17 mouse cellular contexts compared by ENCODE assay signal in genomic region chr15:100727834-100728233, GRCm38 (mm10). TPM values are rescaled to one million over a fixed set of nuclear protein-coding genes. Genes with fewer than 3 reads are reported as not detected.
DNase-seq lines count a peak whose midpoint lies in the region; ATAC-seq and TF ChIP-seq lines count a peak whose summit lies in the region.
"Had no signal": no experiment of that assay in that cellular context is flagged by ENCODE, and none has a peak within 500 bp of the region (broad histone marks: within the 10 kb centered on the region; RNA-seq: fewer than 3 reads in every experiment).

No protein-coding gene starts in this region.

- H3K9me3 ChIP-seq in forebrain, embryonic 16.5 days (ENCODE audit: control insufficient read depth, low read length), result no peaks in the 10 kb centered on the region
- no peaks in the 10 kb centered on the region for H3K9me3 ChIP-seq in embryonic facial prominence, embryonic 10.5 days
- H3K9me3 ChIP-seq: forebrain, embryonic 12.5 days; limb, embryonic 12.5 days; liver, embryonic 15.5 days; neural tube, embryonic 13.5 days had no signal

- no peak overlapping the region for H3ac ChIP-seq in C2C12 (ENCODE audit: control insufficient read depth, insufficient read length, low read depth)

- no peak overlapping the region for H3K4me2 ChIP-seq in forebrain, embryonic 16.5 days (ENCODE audit: low read length)
- H3K4me2 ChIP-seq: forebrain, embryonic 12.5 days; limb, embryonic 12.5 days; neural tube, embryonic 13.5 days had no signal

- no peak for ATAC-seq in forebrain, embryonic 16.5 days
- ATAC-seq: hindbrain, postnatal 0 days had no signal

- no peaks in the 10 kb centered on the region for H3K27me3 ChIP-seq in C2C12 (ENCODE audit: control insufficient read depth, insufficient read depth, insufficient read length)
- peaks cover 22% of the 10 kb centered on the region for H3K27me3 ChIP-seq in forebrain, embryonic 16.5 days (replicated peaks; ENCODE audit: control insufficient read depth, insufficient read depth, low read length)
- H3K27me3 ChIP-seq in embryonic facial prominence, embryonic 10.5 days (replicated peaks; ENCODE audit: low read depth, poor library complexity, severe bottlenecking), result peaks cover 65% of the 10 kb centered on the region

- H3K4me3 ChIP-seq in C2C12 (ENCODE audit: insufficient read depth, poor library complexity, severe bottlenecking), result no peak overlapping the region
- peak overlapping the region; percentile 78 for H3K4me3 ChIP-seq in bone marrow macrophage, adult 2 months (ENCODE audit: insufficient read depth, low read length)
- H3K4me3 ChIP-seq in macrophage (ENCODE audit: inconsistent target), result peak overlapping the region; percentile 94
- no peak overlapping the region for H3K4me3 ChIP-seq in forebrain, embryonic 16.5 days (replicated peaks; ENCODE audit: low read length)
- H3K4me3 ChIP-seq in embryonic facial prominence, embryonic 10.5 days, result no peak overlapping the region
- H3K4me3 ChIP-seq: forebrain, embryonic 12.5 days; limb, embryonic 12.5 days; neural tube, embryonic 13.5 days had no signal

- H3K79me2 ChIP-seq in C2C12 (ENCODE audit: control insufficient read depth, insufficient read depth), result no peaks in the 10 kb centered on the region
- H3K79me2 ChIP-seq in macrophage (ENCODE audit: inconsistent target), result peaks cover 43% of the 10 kb centered on the region

- H3K9ac ChIP-seq in forebrain, embryonic 16.5 days (replicated peaks; ENCODE audit: low read depth, low read length), result no peak overlapping the region
- H3K9ac ChIP-seq: forebrain, embryonic 12.5 days; limb, embryonic 12.5 days; liver, embryonic 15.5 days; neural tube, embryonic 13.5 days had no signal

- TF ChIP-seq POLR2A in bone marrow macrophage, adult 2 months (IDR thresholded peaks at IDR 0.05; ENCODE audit: borderline replicate concordance, low read depth, low read length), result no peak

- no peaks in the 10 kb centered on the region for H3K79me3 ChIP-seq in C2C12 (ENCODE audit: low read depth)

- peaks cover 23% of the 10 kb centered on the region for H3K4me1 ChIP-seq in bone marrow macrophage, adult 2 months (ENCODE audit: control insufficient read depth, insufficient read depth, low read length)
- peaks cover 9% of the 10 kb centered on the region for H3K4me1 ChIP-seq in forebrain, embryonic 16.5 days (replicated peaks; ENCODE audit: control insufficient read depth, insufficient read depth, low read length)
- peaks cover 17% of the 10 kb centered on the region for H3K4me1 ChIP-seq in embryonic facial prominence, embryonic 10.5 days

- TF ChIP-seq CTCF in C2C12 (IDR thresholded peaks at IDR 0.05; ENCODE audit: control insufficient read depth, insufficient read depth, insufficient read length), result no peak
- no peak for TF ChIP-seq CTCF in bone marrow macrophage, adult 2 months (IDR thresholded peaks at IDR 0.05; ENCODE audit: low read depth, low read length)

- H3K36me3 ChIP-seq in C2C12 (ENCODE audit: control insufficient read depth, insufficient read depth) (no peaks in the 10 kb centered on the region), macrophage (ENCODE audit: inconsistent target) (peaks cover 17% of the 10 kb centered on the region; the same call in 1 of the 2 replicates)
- no peaks in the 10 kb centered on the region for H3K36me3 ChIP-seq in forebrain, embryonic 16.5 days (ENCODE audit: control insufficient read depth, insufficient read depth)
- H3K36me3 ChIP-seq in embryonic facial prominence, embryonic 10.5 days (replicated peaks), result no peaks in the 10 kb centered on the region
- H3K36me3 ChIP-seq: forebrain, embryonic 12.5 days; limb, embryonic 12.5 days; liver, embryonic 15.5 days; neural tube, embryonic 13.5 days had no signal

- H3K27ac ChIP-seq in bone marrow macrophage, adult 2 months (ENCODE audit: insufficient read depth, low read depth, low read length), result peak overlapping the region; percentile 76; the same call in 1 of the 2 replicates
- peak overlapping the region; percentile 93 for H3K27ac ChIP-seq in macrophage
- H3K27ac ChIP-seq in forebrain, embryonic 16.5 days (ENCODE audit: low read length), result no peak overlapping the region
- no peak overlapping the region for H3K27ac ChIP-seq in embryonic facial prominence, embryonic 10.5 days (replicated peaks)
- H3K27ac ChIP-seq: forebrain, embryonic 12.5 days; hindbrain, postnatal 0 days; limb, embryonic 12.5 days; liver, embryonic 15.5 days; neural tube, embryonic 13.5 days had no signal

- DNase-seq in A20 (ENCODE audit: low read depth, low spot score), result peak; percentile 5
- DNase-seq in lung, postnatal 25 days (ENCODE audit: low spot score), result no peak
- DNase-seq in embryonic facial prominence, embryonic 10.5 days (ENCODE audit: low spot score), result no peak
- DNase-seq: cerebellum, postnatal 14 days; embryo, embryonic 11 days; heart, postnatal 4 days; lung, postnatal 10 days; thymus, adult 18-20 months had no signal

- 67% methylated on average over 11 of the region's 11 CpGs for WGBS in macrophage (ENCODE audit: missing documents)
- WGBS in forebrain, embryonic 16.5 days, result 83% methylated on average over 11 of the region's 11 CpGs
- 86% methylated on average over 11 of the region's 11 CpGs for WGBS in embryonic facial prominence, embryonic 10.5 days

TF ChIP-seq in C2C12, 6 proteins besides CTCF, POLR2A, EP300 and RAD21:
- TF ChIP-seq MAX (IDR thresholded peaks at IDR 0.05) (no peak), MYOD1 (IDR thresholded peaks at IDR 0.05; ENCODE audit: control insufficient read depth, insufficient read length, low read depth) (peak; percentile 4)

RNA-seq across cellular contexts. Expression of gene Galnt6, which starts 1.3 kb away (rescaled TPM):
- 0.29 TPM for polyA plus RNA-seq in C2C12 (2012; fragmentation: generic; extraction: Trizol)
- 11.5 and 14.9 TPM in 2 replicates for polyA plus RNA-seq in bone marrow macrophage, adult 2 months (2012; ENCODE audit: insufficient read depth, insufficient read length, missing spikeins)
- 100 to 1,000 TPM in 4 of 26 experiments, 10 to 100 TPM in 22; 22.7 to 151 (median 51.9) TPM for total RNA-seq in macrophage (2018; cell fraction: chromatin; rRNA removed)
- total RNA-seq in macrophage (2018; cell fraction: cytosol; rRNA removed), result 10 to 100 TPM; 50.1 to 91.9 (median 68.9) TPM
- 100 to 1,000 TPM in 16 of 26 experiments, 10 to 100 TPM in 10; 40.2 to 153 (median 105) TPM for total RNA-seq in macrophage (2018; cell fraction: nucleus; rRNA removed)
- 63.8 to 75.4 TPM (median 64.7 TPM) in 3 replicates for polyA plus RNA-seq in macrophage (2018)
- polyA plus RNA-seq in forebrain, embryonic 16.5 days (2015; fragmentation: Nextera tagmentation; extraction: Ambion mirVana), result 0.34 and 0.39 TPM in 2 replicates
- polyA plus RNA-seq in embryonic facial prominence, embryonic 10.5 days (2016; fragmentation: Nextera tagmentation; extraction: Ambion mirVana), result 0.05 and 0.16 TPM in 2 replicates

RNA-seq across cellular contexts. Expression of gene Slc4a8, which starts 33.7 kb away (rescaled TPM):
- polyA plus RNA-seq in C2C12 (2012; fragmentation: generic; extraction: Trizol) (11.9 TPM), macrophage (2018) (0.11 TPM in 2 of 3 replicates, not detected in the other)
- 0.85 TPM in 1 of 2 replicates, not detected in the other for polyA plus RNA-seq in bone marrow macrophage, adult 2 months (2012; ENCODE audit: insufficient read depth, insufficient read length, missing spikeins)
- total RNA-seq in macrophage (2018; cell fraction: chromatin; rRNA removed), result 1 to 10 TPM in 1 of 26 experiments, under 1 TPM in 9, not detected in 16; 0.09 to 1.7 (median 0.22) TPM
- total RNA-seq in macrophage (2018; cell fraction: cytosol; rRNA removed), result under 1 TPM in 25 of 26 experiments, not detected in 1; 0.03 to 0.48 (median 0.09) TPM
- total RNA-seq in macrophage (2018; cell fraction: nucleus; rRNA removed), result 1 to 10 TPM in 14 of 26 experiments, under 1 TPM in 11, not detected in 1; 0.10 to 3.5 (median 1.0) TPM
- 20.8 and 25.7 TPM in 2 replicates for polyA plus RNA-seq in forebrain, embryonic 16.5 days (2015; fragmentation: Nextera tagmentation; extraction: Ambion mirVana)
- 9.0 and 10.2 TPM in 2 replicates for polyA plus RNA-seq in embryonic facial prominence, embryonic 10.5 days (2016; fragmentation: Nextera tagmentation; extraction: Ambion mirVana)

RNA-seq across cellular contexts. Expression of gene Cela1, which starts 40.1 kb away (rescaled TPM):
- polyA plus RNA-seq in C2C12 (2012; fragmentation: generic; extraction: Trizol), result 32.1 TPM
- 4.9 and 5.1 TPM in 2 replicates for polyA plus RNA-seq in bone marrow macrophage, adult 2 months (2012; ENCODE audit: insufficient read depth, insufficient read length, missing spikeins)
- total RNA-seq in macrophage (2018; cell fraction: chromatin; rRNA removed), result 10 to 100 TPM in 13 of 26 experiments, 1 to 10 TPM in 12, not detected in 1; 1.1 to 29.7 (median 10.3) TPM
- 10 to 100 TPM; 14.4 to 38.7 (median 22.4) TPM for total RNA-seq in macrophage (2018; cell fraction: cytosol; rRNA removed)
- 10 to 100 TPM in 15 of 26 experiments, 1 to 10 TPM in 11; 1.5 to 36.4 (median 11.3) TPM for total RNA-seq in macrophage (2018; cell fraction: nucleus; rRNA removed)
- polyA plus RNA-seq in macrophage (2018), result 19.3 to 52.8 TPM (median 22.6 TPM) in 3 replicates
- 1.1 and 1.4 TPM in 2 replicates for polyA plus RNA-seq in forebrain, embryonic 16.5 days (2015; fragmentation: Nextera tagmentation; extraction: Ambion mirVana)
- 1.7 and 2.2 TPM in 2 replicates for polyA plus RNA-seq in embryonic facial prominence, embryonic 10.5 days (2016; fragmentation: Nextera tagmentation; extraction: Ambion mirVana)
- total RNA-seq: heart, postnatal 4 days had no signal
- polyA plus RNA-seq: forebrain, embryonic 12.5 days had no signal

RNA-seq across cellular contexts. Expression of gene Bin2, which starts 58.5 kb away (rescaled TPM):
- polyA plus RNA-seq in C2C12 (2012; fragmentation: generic; extraction: Trizol), result not detected
- polyA plus RNA-seq in bone marrow macrophage, adult 2 months (2012; ENCODE audit: insufficient read depth, insufficient read length, missing spikeins), result 132 and 135 TPM in 2 replicates
- 100 to 1,000 TPM in 7 of 26 experiments, 10 to 100 TPM in 15, 1 to 10 TPM in 4; 2.3 to 143 (median 67.4) TPM for total RNA-seq in macrophage (2018; cell fraction: chromatin; rRNA removed)
- total RNA-seq in macrophage (2018; cell fraction: cytosol; rRNA removed), result 10 to 100 TPM; 22.9 to 67.0 (median 46.1) TPM
- 100 to 1,000 TPM in 3 of 26 experiments, 10 to 100 TPM in 21, 1 to 10 TPM in 2; 8.6 to 110 (median 52.7) TPM for total RNA-seq in macrophage (2018; cell fraction: nucleus; rRNA removed)
- 51.1 to 71.1 TPM (median 65.5 TPM) in 3 replicates for polyA plus RNA-seq in macrophage (2018)
- polyA plus RNA-seq in forebrain, embryonic 16.5 days (2015; fragmentation: Nextera tagmentation; extraction: Ambion mirVana), result 0.65 and 0.70 TPM in 2 replicates
- polyA plus RNA-seq in embryonic facial prominence, embryonic 10.5 days (2016; fragmentation: Nextera tagmentation; extraction: Ambion mirVana), result 2.1 and 4.0 TPM in 2 replicates

Comparison
In these comparisons a context has a peak if more than half of its experiments do, and no peak if none do; other contexts are left out.
1. H3K4me3 ChIP-seq: peak in bone marrow macrophage, adult 2 months (single experiment) and macrophage (single experiment); none in C2C12 (single experiment), forebrain, embryonic 16.5 days (single experiment) and embryonic facial prominence, embryonic 10.5 days (single experiment).
2. H3K27ac ChIP-seq: peak in bone marrow macrophage, adult 2 months (single experiment) and macrophage (single experiment); none in forebrain, embryonic 16.5 days (single experiment) and embryonic facial prominence, embryonic 10.5 days (single experiment).